Mouse (Mus musculus) myocyte (in vitro differentiated cells): Measurements from ENCODE around the gene Lurap1l.

Experiments
- CEBPB ChIP-seq: IDR thresholded peaks from 2 replicates; pipeline ENCODE4 v1.6.1; 2011; ENCODE audit warnings: mild to moderate bottlenecking, moderate library complexity; ENCODE audit not compliant: poor library complexity, insufficient read depth, severe bottlenecking
- E2F4 ChIP-seq: IDR thresholded peaks from one replicate; pipeline ENCODE4 v1.6.1; 2011; ENCODE audit warnings: mild to moderate bottlenecking, control low read depth, moderate library complexity; ENCODE audit not compliant: insufficient read depth
- MAX ChIP-seq: IDR thresholded peaks from one replicate; pipeline ENCODE4 v1.6.1; 2011; ENCODE audit warnings: low read depth, mild to moderate bottlenecking, control low read depth
- MYOD1 ChIP-seq, 3 experiments: IDR thresholded peaks; one replicate each; pipeline ENCODE4 v1.6.1; 2011; ENCODE audit warnings: control low read depth in 2 of 3, low read depth in 2 of 3, mild to moderate bottlenecking in 2 of 3, moderate library complexity in 1 of 3; ENCODE audit not compliant: insufficient read length in 2 of 3, control insufficient read depth in 1 of 3
- MYOG ChIP-seq, 3 experiments: IDR thresholded peaks; one replicate each; pipeline ENCODE4 v1.6.1; 2011; ENCODE audit warnings: control low read depth in 2 of 3, low read depth in 2 of 3, mild to moderate bottlenecking in 2 of 3; ENCODE audit not compliant: insufficient read length in 2 of 3, control insufficient read depth in 1 of 3, insufficient read depth in 1 of 3
- POLR2A ChIP-seq: IDR thresholded peaks from one replicate; pipeline ENCODE4 v1.6.1; 2011; ENCODE audit warnings: low read depth, mild to moderate bottlenecking, control low read depth, moderate library complexity; ENCODE audit not compliant: insufficient read length
- POLR2AphosphoS2 ChIP-seq: IDR thresholded peaks from one replicate; pipeline ENCODE4 v1.6.1; 2011; ENCODE audit warnings: low read depth, control low read depth; ENCODE audit not compliant: insufficient read length
- REST ChIP-seq: IDR thresholded peaks from one replicate; pipeline ENCODE4 v1.6.1; 2011; ENCODE audit warnings: mild to moderate bottlenecking, control low read depth, moderate library complexity; ENCODE audit not compliant: insufficient read depth, insufficient read length
- SRF ChIP-seq: IDR thresholded peaks from one replicate; pipeline ENCODE4 v1.6.1; 2011; ENCODE audit warnings: low read depth; ENCODE audit not compliant: control insufficient read depth, insufficient read length
- TCF12 ChIP-seq: IDR thresholded peaks from one replicate; pipeline ENCODE4 v1.6.1; 2011; ENCODE audit warnings: mild to moderate bottlenecking, control low read depth; ENCODE audit not compliant: poor library complexity, insufficient read depth, severe bottlenecking
- TCF3 ChIP-seq: IDR thresholded peaks from one replicate; pipeline ENCODE4 v1.6.1; 2011; ENCODE audit warnings: low read depth, control low read depth; ENCODE audit not compliant: insufficient read length
- USF1 ChIP-seq: IDR thresholded peaks from one replicate; pipeline ENCODE4 v1.6.1; 2011; ENCODE audit warnings: low read depth, mild to moderate bottlenecking, control low read depth, moderate library complexity

DNA sequence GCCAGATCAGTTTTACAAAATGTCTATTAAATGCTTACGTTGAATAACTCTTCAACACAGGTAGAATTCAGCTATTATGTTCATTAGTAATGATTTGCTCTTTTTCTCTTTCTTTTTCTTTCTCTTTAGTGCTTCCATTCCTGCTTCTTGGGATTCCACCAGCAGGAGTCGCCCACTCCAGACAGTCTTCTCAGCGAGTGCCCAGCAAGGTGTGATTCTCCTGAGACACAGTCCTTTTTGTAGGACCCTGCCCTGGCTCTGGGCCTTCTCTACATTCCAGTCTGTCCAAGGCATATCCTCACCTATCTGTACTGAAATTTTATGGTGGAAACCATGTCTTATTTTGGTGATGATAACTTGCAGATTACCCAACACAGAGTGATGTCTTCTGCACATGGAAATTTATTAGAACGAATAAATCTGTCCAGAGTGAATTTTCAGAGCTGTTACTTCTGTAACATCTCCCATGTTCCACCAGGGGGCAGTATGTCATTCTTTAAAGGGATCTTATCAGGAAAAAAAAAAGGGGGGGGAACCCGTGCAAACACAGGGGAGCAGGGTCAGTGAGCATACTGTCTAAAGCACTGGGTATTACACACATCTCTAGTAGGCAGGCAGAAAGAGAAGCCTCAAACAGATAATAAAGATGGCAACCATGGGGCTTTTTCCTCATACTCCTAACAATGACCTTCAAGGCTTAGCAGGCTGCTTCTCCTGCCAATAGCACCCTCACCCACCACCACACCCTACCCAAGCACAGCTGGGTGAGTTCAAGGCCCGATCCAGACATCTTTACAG lies 37.4 kb upstream of the Lurap1l start:
- TF ChIP-seq MAX = no peak
- TF ChIP-seq POLR2A = no peak
- TF ChIP-seq REST = no peak
- TF ChIP-seq MYOD1 (IDR thresholded peaks at IDR 0.05; ENCODE audit: control insufficient read depth in 1 of 3, insufficient read length in 2 of 3, low read depth in 2 of 3) = no peak
- TF ChIP-seq MYOG (IDR thresholded peaks at IDR 0.05; ENCODE audit: control insufficient read depth in 1 of 3, insufficient read depth in 1 of 3, insufficient read length in 2 of 3, low read depth in 2 of 3) = no peak
- TF ChIP-seq TCF12 = no peak
- no peak for TF ChIP-seq CEBPB
- no peak for TF ChIP-seq USF1
- no peak for TF ChIP-seq SRF
- no peak for TF ChIP-seq POLR2AphosphoS2
- no peak for TF ChIP-seq E2F4
- no peak for TF ChIP-seq TCF3
